Mouse (Mus musculus) frontal cortex, postnatal 36 days (tissue): ENCODE data around the gene Isy1.

Experiments used
- DNase-seq, 2 experiments: peaks; one replicate each; pipeline ENCODE4 v3.0.0; 2022; ENCODE audit warnings: low spot score in 2 of 2

Gene Isy1

DNA sequence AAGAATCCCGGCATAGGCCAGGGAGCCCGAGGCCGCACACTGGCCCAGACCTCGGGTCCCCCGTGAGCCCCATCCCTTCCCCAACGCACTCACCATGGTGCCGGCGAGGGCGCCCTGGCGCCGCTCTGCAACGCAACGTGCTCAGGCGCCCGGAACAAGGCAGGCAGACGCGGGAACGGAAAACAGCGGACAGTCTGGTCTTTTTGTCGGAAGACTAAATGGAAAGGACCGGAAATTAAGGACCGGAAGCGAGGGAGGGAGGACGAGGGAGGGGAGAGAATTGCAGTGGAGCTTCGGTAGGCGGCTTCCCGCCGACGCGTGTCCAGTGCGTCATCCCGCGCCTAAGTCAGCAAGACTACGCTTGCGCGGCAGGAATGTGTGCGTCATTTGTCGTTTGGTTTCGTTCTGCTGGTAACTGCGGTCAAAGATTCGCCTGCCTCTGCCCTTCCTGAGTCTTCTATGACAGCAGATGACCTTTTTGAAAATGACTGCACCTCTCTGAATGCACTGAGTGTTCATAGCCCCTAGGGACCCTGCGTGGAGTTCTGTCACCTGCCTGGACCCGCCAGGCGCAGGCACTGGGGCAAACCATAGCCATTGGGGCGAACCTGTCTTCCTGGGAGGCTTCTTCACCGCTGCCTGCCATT, at the start of gene Isy1:
TSS of gene Isy1 (minus strand) at position 248 of the 647 bp plus-strand sequence.
- DNase-seq, result peak; percentile 95 to 98

DNA sequence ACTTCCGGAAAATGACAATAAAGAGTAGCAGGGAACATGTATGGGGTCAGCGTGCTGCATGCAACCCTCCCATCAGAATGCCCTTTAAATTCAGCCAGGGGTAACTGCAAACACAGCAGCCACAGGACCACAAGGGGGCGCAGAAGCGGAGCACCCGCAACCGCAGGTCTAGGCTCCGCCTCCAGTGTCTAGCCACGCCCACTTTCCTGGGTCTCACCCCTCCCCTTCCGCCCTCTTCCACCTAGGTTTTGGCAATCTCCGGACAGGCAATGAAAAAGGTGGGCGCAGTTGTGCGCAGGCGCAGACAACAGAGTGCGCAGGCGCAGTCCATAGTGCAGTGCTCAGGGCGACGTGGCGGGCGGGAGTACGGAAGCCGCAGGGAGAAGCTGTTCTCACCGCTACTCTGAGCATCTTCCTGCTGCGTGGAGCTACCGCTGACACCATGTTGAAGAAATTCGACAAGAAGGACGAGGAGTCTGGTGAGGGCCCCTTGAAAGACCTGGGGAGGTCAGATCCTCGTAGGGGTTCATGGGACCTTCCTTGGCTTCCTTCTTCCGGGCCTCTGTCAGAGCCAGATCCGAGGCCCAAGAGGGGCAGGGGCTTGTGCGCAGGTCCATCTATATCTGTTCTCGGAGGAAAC, 49.1 kb upstream of the Isy1 start, which contains the start of gene Copg1:
TSS of gene Copg1 (plus strand) at position 221 of the 640 bp plus-strand sequence.
- DNase-seq, result peak; percentile 100

DNA sequence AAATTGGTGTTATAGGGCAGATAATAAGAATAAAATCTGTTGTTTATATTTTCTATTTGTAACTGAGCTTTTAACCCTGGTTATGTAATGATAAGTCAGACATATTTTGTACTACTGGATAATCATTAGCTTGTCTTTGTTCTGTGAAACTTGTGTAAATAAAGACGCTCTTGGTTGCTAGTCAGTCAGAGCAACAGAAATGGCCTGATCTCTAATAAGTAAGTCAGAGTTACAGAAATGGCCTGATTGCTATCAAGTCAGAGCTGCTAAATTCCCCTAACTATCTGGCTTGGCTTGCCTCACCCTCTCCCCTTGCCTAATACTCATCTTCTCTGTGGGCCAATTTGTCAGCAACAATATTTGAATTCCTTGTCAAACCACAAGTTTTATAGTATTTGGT, 48.1 kb upstream of the Isy1 start:
- no peak for DNase-seq

DNA sequence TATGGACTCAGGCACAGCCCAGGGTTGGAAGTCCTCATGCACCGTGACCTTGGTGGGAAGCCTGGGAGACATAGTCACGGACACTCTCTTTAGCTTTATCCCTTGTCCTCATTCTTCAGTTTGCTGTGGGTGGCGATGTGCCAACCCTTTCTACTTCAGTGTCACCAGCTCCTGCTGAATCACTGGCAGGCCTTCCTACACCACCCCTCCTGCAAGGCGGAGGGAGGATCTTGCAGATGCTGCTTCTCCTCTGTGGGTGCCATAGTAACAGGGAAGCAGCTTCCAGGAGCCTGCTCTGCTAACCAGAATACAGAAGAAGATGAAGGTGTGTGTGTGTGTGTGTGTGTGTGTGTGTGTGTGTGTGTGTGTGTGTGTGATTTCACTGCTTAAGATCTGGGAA, 44.2 kb upstream of the Isy1 start:
- DNase-seq, result peak; percentile 82 to 86

DNA sequence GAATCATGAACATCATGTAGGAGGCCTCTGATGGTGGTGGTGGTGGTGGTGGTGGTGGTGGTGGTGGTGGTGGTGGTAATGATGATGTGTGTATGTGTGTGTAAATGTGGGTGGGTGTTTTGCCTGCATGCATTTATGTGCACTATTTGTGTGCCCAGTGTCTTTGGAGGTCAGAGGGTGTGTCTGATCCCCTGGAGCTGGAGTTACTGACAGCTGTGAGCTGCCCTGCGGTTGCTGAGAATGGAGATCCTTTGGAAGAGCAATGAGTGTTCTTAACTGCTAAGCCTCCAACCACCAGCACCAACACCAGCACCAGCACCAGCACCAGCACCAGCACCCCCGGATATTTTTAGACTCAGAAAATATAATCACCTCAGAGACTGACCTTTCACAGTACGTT, 43.6 kb upstream of the Isy1 start:
- no peak for DNase-seq

DNA sequence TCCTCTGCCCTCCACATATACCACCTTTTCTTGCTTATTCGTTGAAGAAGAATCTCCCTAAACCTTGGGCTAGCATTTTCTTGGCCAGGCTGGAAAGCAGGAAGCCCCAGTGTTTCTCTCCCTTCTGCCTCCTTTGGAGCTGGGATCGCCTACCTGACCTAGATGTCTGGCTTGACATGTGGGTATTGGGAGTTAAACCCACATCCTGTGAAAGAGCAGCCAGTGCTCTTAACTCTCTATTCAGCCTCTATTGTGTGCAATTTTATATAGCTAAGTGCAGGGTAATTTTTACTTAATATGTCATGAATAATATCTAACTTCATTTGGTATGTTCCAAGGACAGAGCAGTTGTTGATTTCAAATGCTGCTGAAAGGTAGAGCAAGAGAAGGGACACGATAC, 41.0 kb upstream of the Isy1 start:
- no peak for DNase-seq

DNA sequence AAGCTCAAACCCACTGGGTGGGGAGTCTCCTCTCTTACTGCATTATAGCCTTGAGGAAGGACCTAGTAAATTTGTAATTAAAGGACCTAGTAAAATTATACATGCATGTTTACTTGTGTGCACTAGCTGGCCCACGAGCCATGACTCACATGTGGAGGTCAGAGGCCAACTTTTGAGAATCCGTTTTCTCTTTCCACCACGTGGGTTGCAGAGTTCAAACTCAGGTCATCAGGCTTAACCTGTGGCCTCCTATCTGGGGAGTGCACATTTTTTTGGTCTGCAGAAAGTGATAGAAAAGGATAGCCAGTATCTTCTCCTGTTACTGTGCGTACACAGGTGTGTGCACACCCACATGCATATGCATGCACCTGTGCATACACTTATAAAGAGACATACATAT, 40.4 kb upstream of the Isy1 start:
- DNase-seq, result no peak

DNA sequence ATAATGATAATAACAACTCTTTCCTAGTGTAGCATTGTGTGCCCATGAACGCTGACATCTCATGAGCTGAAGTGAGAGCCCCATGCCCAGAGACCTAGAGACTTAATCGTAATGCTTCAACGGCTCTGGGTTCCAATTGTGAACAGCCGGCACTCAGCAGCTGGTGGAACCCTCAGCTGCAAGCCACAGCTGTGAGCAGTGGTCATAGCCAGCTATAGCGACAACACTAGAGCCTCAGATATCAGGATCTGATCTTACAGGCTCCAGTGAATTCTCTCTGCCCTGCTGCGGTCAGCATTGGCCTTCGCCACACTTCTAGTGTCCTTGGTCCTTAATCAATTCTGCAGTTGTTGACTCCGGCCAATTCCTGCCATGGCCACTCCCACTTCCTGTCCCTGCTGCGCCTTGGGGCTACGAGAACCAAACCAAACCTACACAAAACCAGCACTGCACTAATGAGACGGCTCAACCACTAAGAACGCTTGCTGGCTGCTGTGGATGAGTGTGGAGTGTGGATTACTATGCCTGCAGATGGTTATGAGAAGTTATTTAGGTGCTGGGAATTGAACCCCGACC, 37.6 kb upstream of the Isy1 start:
- DNase-seq, result no peak

DNA sequence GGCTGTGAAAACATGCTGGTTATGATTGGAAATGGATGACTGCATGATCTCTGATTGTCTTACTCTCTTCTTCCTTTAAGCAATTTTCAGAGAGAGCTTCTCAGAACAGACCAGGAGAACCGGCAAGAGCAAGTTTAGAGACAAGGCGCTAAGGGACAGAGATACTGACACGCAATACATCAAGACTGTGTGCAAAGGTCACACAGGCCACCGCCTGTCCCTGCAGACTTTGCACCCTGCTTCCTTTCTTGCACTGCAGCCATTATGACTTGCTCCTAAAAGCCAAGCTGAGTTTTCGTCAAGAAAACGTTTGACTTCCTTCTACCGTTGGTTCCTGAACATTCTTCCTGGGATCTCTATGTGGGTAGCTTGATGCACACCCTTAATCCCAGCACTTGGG, 37.0 kb upstream of the Isy1 start:
- no peak for DNase-seq

DNA sequence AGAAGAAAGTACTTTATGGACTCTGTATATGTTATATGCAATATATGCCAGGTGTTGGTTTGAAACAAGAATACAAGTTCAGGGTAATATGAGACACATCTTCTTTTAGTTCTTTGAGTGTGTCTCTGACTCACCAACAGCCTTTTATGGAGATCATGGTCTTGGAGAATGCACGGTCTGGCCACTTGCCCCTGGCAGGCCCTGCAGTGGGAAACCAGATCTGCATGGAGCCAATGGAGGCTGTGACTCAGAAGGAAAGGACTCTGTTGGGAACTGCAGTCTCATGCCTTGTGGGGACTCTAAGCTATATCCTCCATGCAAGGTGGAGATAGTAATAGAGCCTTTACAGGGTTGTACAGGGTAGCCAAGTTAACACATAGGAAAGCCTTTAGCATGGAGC, 36.5 kb upstream of the Isy1 start:
- DNase-seq, result no peak

DNA sequence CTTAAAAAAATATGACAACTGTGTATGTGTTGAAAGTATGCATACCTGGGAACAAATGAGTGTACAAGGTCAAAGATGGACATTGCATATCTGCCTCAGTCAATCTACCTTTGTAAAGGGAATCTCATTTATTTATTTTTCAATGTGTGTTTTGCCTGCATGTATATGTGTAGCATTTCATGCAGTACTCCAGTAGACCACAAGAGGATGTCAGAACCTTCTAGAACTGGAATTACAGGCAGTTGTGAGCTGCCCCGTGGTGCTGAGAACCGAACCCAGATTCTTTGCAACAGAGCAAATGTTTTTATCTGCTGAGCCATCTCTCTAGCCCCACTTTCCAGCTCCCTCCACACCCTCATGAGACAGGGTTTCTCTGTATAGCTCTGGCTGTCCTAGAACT, 35.4 kb upstream of the Isy1 start:
- DNase-seq, result no peak

DNA sequence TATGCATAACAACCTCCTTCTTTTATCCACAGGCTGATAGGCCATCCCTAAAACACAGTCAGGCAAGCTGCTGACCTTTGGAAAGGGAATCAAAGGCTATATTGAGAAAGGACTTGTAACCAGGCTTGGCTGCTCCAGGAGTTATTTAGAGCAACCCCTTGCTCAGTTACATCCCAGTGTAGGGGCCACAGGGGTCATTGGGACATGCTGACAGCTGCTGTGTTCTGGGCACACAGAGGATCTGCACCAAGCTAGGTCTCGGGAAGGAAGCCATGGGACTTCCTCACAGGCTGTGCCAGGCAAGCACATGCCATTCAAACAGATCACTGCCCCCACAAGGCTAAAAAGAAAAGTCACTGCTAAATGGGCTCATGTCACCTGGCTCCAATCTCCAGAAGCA, 34.5 kb upstream of the Isy1 start:
- no peak for DNase-seq

DNA sequence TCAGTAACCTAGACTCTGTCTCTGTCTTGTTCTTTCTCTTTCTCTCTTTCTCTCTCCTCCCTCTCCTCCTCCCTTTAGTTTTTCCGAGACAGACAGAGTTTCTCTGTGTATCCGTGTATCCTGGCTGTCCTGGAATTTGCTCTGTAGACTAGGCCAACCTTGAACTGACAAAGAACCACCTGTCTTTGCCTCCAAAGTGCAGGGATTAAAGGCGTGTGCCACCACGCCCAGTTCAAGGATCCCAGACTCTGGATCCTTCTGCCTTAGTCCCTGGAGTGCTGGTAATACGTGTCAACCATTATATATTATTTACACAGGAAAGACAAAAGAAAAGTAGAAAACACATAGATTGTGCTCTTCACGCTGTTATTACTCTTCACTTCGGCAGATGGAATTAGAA, 32.6 kb upstream of the Isy1 start:
- no peak for DNase-seq

DNA sequence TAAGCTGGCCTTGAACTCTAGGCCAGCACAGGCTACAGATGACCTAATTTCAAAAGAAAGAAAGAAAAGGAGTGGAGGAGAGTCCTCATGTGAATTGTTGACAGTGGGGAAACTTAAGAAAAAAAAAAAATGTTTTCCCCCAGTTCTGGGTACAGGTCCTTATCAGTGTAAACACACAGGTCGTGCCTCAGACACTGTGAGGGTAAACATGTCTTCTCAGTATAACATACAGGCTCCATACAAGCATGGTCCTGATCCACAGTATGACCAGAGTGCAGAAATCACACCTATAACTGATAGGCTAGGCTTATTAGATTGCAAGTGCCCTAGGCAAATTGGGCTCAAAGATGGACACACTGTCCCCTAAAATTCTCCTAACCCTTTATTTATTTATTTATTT, 31.8 kb upstream of the Isy1 start:
- DNase-seq, result no peak

DNA sequence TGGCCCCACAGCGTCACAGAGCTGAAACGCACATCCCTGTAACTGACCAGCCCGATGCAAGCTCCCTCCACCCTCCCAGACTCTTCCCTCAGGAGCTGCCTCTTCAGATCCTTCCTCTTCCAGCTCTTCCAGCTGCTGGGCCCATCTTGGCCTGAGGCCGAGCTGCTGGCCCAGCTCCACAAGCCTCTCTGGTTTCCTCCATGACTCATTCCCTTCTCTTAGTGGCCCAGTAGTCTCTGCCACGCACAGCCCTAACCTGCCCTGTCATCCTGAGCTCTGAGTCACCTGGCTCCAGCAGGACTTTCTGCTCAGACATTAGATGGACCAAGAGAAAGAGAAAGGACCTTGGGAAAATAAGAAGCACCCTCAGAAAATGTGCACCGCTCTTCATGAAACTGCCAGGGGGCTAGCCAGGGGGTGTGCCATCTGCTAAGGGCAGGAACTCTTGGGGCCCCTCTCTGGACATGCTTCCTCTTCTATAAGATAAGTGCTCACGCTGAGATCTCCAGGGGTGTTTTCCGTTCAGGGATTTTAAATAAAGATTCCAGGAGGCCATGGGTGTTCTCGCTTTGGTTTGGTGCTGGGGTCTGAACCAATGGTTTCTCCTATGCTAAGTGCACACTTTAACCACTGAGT, 30.4 kb upstream of the Isy1 start:
- peak; percentile 36 to 41 for DNase-seq

DNA sequence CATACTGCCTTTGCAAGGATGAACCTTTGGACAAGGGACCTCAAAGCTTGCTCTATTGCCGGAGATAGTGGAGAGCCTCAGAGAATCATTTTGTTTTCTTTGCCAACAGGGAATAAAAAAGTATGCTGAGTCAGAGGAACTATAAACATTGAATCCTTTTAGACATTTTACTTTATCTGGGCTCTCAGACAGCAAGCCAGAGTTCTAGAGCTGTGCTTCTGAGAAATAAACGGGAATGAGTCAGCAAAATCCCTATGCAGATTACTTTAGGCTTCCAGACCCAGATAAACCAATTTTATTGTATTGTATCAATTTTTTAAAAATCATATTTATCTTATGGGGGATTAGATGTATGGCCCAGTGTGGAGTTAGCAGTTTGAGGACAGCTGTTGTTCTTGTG, 28.7 kb upstream of the Isy1 start:
- DNase-seq, result no peak

DNA sequence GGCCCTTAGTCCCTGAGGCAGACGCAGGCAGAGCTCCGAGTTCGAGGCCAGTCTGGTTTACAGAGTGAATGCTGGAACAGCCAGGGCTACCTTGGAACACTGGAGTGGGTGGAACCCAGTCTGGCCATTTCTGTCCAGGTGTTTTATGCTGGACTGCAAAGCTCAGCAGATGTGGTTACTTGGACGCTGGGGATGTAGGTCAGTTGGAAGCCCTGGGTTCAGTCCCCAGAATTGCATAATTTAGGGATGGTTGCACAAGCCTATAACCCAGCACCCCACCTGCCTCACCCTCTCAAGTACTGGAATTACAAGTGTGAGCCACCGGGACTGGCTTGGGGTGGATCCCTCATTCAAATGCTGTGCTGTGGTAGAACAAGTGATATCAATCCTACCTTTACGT, 27.6 kb upstream of the Isy1 start:
- DNase-seq, result no peak

DNA sequence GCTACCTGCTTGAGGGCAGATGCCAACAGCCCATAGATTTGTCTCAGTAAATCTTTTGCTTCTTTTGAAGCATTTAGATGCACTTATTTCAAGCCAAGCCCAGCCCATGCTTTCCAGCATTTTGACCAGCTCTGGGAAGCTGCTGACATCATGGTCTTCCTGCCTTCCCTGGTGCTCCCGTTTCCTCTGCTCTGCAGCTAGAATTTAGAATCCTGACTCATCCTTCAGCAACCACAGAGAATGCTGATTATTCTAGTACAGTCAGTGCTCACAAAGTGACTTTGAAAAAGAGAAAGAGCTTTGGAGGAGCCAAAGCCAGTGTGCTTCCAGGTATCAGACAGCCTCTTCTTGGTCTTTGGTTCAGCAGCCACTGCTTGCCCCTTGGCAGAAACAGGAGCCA, 18.5 kb upstream of the Isy1 start:
- peak in 1 of 2 experiments; percentile 48 for DNase-seq

DNA sequence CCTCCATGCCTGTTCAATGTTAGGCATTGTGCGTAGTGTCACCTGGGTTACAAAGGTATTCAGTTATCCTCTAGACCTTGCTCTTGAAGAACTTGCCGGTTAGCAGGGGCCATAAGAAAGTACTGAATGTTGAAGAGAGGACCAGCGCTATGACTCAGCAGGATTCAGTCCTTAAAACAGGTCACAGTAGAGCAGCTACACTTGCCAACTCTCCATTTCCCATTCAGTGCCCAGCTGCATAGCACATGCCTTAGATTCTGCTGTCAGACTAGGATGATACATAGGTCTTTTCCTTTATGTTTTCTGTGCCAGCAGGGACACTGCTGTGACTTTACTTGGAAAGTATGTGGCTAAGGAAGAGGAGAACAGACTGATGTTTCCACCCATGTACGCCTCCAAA, 14.8 kb upstream of the Isy1 start:
- DNase-seq, result no peak

DNA sequence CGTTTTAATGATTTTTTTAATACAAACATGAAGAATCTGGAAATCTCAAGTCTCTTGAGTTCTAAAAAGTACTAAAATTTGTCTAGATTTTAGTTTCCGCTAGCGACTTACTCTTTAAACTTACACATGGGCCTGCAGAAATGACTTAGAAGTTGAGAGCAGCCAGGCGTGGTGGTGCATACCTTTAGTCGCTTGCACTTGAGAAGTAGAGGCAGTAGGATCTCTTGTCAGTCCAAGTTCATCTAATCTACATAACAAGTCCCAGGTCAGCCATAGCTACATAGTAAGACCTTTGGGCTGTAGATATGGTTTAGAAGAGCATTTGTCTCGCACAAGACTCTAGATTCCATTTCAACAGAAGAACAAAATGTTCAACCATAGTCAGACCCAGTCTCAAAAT, 13.3 kb upstream of the Isy1 start:
- no peak for DNase-seq

DNA sequence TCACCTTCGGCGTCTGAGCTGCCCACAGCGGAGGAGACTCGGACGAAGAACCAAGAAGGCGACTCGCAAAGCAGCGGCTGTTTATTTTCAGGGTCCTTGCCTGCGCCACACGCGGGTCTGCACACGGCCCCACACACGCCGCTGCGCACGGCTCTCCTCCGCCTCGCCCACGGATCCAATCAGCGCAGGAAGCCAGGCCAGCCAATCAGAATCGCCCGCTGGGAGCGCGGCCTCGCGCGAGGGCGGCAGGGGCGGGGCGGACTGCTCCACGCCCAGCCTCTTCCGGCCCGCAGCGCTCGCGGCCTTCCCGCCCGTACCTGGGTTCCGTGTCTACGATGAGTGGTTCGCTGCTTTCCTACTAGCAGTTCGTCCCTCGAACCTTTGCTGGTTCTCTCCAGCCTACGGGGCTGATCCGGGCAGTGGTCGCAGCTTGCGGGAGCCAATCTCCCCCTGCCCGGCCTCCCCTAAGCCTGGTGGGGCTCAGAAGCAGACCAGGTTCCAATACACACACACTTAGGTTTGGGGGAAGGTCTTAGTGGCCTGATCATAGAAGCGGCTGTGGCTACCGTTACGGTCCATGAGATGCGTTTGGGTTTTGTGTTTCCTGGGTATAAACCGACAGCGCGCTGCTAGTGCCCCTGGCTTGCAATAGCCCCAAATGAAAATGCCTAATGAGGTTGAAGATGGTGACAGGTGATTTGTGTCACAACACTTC, 12.5 kb upstream of the Isy1 start, which contains the start of gene Cnbp:
TSS of gene Cnbp (minus strand) at position 207 of the 715 bp plus-strand sequence.
- DNase-seq, result peak; percentile 95 to 97
